Mouse (Mus musculus) gastrocnemius, postnatal 25 days (tissue): ENCODE data around the gene Hnrnpf. TPM values are rescaled to one million over a fixed set of nuclear protein-coding genes. Genes with fewer than 3 reads are reported as not detected.

Source experiments
- DNase-seq: peaks from one replicate; pipeline ENCODE4 v3.0.0; 2022
- total RNA-seq, 2 experiments: library from RNA; stranded (reverse); gene quantifications; 1 replicate in 1 of 2; 2 replicates in 1 of 2; pipeline ENCODE4 v1.2.3; 2021

Gene Hnrnpf
- total RNA-seq, 2 experiments from 2014 or later = 94.4 to 97.4 TPM

- DNase-seq = no peak
These were observed 20.8 kb downstream of the Hnrnpf start for GRCm38 (mm10) chr6:117920659-117921640.

- no peak for DNase-seq
These were observed 21.9 kb downstream of the Hnrnpf start for GRCm38 (mm10) chr6:117922041-117922440.

- DNase-seq = no peak
These were observed 26.9 kb downstream of the Hnrnpf start for GRCm38 (mm10) chr6:117926871-117927491.

- no peak for DNase-seq
These were observed 27.8 kb downstream of the Hnrnpf start for GRCm38 (mm10) chr6:117927955-117928354.

- DNase-seq = no peak
These were observed 28.6 kb downstream of the Hnrnpf start for GRCm38 (mm10) chr6:117928746-117929145.

- no peak for DNase-seq
These were observed 30.0 kb downstream of the Hnrnpf start for GRCm38 (mm10) chr6:117929945-117930655.

GRCm38 (mm10) chr6:117932325-117933051 lies 32.4 kb downstream of the Hnrnpf start:
- DNase-seq = no peak

GRCm38 (mm10) chr6:117934301-117934700 lies 34.2 kb downstream of the Hnrnpf start:
- no peak for DNase-seq

- DNase-seq = no peak
These were observed 35.8 kb downstream of the Hnrnpf start for GRCm38 (mm10) chr6:117935681-117936612.

- no peak for DNase-seq
These were observed 37.3 kb downstream of the Hnrnpf start, which contains the start of gene Fxyd4 for GRCm38 (mm10) chr6:117937222-117937932. TSS of gene Fxyd4 (minus strand) at chr6:117937692.

- no peak for DNase-seq
These were observed 38.8 kb downstream of the Hnrnpf start for GRCm38 (mm10) chr6:117938951-117939350.

GRCm38 (mm10) chr6:117942769-117943168 lies 42.6 kb downstream of the Hnrnpf start:
- DNase-seq = no peak

GRCm38 (mm10) chr6:117943899-117944298 lies 43.8 kb downstream of the Hnrnpf start:
- DNase-seq = no peak

GRCm38 (mm10) chr6:117952330-117952729 lies 52.2 kb downstream of the Hnrnpf start:
- DNase-seq = no peak

- DNase-seq = no peak
These were observed 56.0 kb downstream of the Hnrnpf start for GRCm38 (mm10) chr6:117956161-117956560.

GRCm38 (mm10) chr6:117956851-117957501 lies 56.9 kb downstream of the Hnrnpf start:
- no peak for DNase-seq

GRCm38 (mm10) chr6:117963201-117963600 lies 63.1 kb downstream of the Hnrnpf start:
- DNase-seq = no peak

- no peak for DNase-seq
These were observed 66.6 kb downstream of the Hnrnpf start for GRCm38 (mm10) chr6:117966729-117967128.
